Mouse (Mus musculus): ENCODE measurements around the gene Cd2ap.

Gene Cd2ap

GRCm38 (mm10) chr17:42860370-42860769 lies 16.1 kb downstream of the Cd2ap start:
- no peak for DNase-seq (ENCODE audit: low spot score)

GRCm38 (mm10) chr17:42857506-42857905 lies 19.0 kb downstream of the Cd2ap start:
- no peak for DNase-seq (ENCODE audit: low spot score)

GRCm38 (mm10) chr17:42847108-42847507 lies 29.4 kb downstream of the Cd2ap start:
- DNase-seq (ENCODE audit: low spot score): no peak

GRCm38 (mm10) chr17:42837193-42837592 lies 39.3 kb downstream of the Cd2ap start:
- DNase-seq (ENCODE audit: low spot score): no peak

- DNase-seq (ENCODE audit: low spot score): no peak
These were observed 53.7 kb downstream of the Cd2ap start for GRCm38 (mm10) chr17:42822787-42823186.

GRCm38 (mm10) chr17:42815374-42815773 lies 61.1 kb downstream of the Cd2ap start:
- DNase-seq (ENCODE audit: low spot score): no peak

- no peak for DNase-seq (ENCODE audit: low spot score)
These were observed 84.0 kb downstream of the Cd2ap start for GRCm38 (mm10) chr17:42792412-42792975.

- no peak for DNase-seq (ENCODE audit: low spot score)
These were observed 85.7 kb downstream of the Cd2ap start for GRCm38 (mm10) chr17:42790787-42791186.

GRCm38 (mm10) chr17:42789723-42790122 lies 86.7 kb downstream of the Cd2ap start:
- DNase-seq (ENCODE audit: low spot score): no peak

GRCm38 (mm10) chr17:42788686-42789453 lies 87.6 kb downstream of the Cd2ap start:
- DNase-seq (ENCODE audit: low spot score): no peak

GRCm38 (mm10) chr17:42782156-42782757 lies 94.2 kb downstream of the Cd2ap start:
- DNase-seq (ENCODE audit: low spot score): peak; percentile 20

GRCm38 (mm10) chr17:42753791-42754190 lies 122.7 kb downstream of the Cd2ap start:
- DNase-seq (ENCODE audit: low spot score): no peak

- no peak for DNase-seq (ENCODE audit: low spot score)
These were observed 124.3 kb downstream of the Cd2ap start for GRCm38 (mm10) chr17:42752173-42752572.

- DNase-seq (ENCODE audit: low spot score): no peak
These were observed 130.6 kb downstream of the Cd2ap start for GRCm38 (mm10) chr17:42745657-42746420.

Data from spleen, adult 12 weeks (tissue).